Mouse (Mus musculus) ES-Bruce4 (cell line): Measurements from ENCODE around the gene Tgm1. TPM values are rescaled to one million over a fixed set of nuclear protein-coding genes. Genes with fewer than 3 reads are reported as not detected.

Source experiments
- H3K27ac ChIP-seq: 2 replicates; pipeline ENCODE4 v1.5.1; 2012; ENCODE audit warnings: low read length, inconsistent platforms; ENCODE audit not compliant: insufficient read depth
- H3K27me3 ChIP-seq: 2 replicates; pipeline ENCODE4 v1.6.1; 2012; ENCODE audit warnings: mild to moderate bottlenecking, low read length, inconsistent platforms; ENCODE audit not compliant: control insufficient read depth, poor library complexity, insufficient read depth, severe bottlenecking
- H3K36me3 ChIP-seq: 2 replicates; pipeline ENCODE4 v1.6.1; 2012; ENCODE audit warnings: inconsistent platforms, mild to moderate bottlenecking, low read length, moderate library complexity; ENCODE audit not compliant: control insufficient read depth, poor library complexity, insufficient read depth, severe bottlenecking
- H3K4me1 ChIP-seq: one replicate; pipeline ENCODE4 v1.8.1; 2011; ENCODE audit warnings: low read length; ENCODE audit not compliant: control insufficient read depth, insufficient read depth
- H3K4me3 ChIP-seq: 2 replicates; pipeline ENCODE4 v1.5.1; 2011; ENCODE audit warnings: low read depth, mild to moderate bottlenecking, low read length
- H3K9ac ChIP-seq: 2 replicates; pipeline ENCODE4 v1.6.1; 2012; ENCODE audit warnings: low read depth, mild to moderate bottlenecking, inconsistent platforms; ENCODE audit not compliant: poor library complexity, severe bottlenecking
- H3K9me3 ChIP-seq: replicated peaks from 2 replicates; pipeline ENCODE4 v1.6.1; 2012; ENCODE audit warnings: mild to moderate bottlenecking, low read length, inconsistent platforms; ENCODE audit not compliant: control insufficient read depth, poor library complexity, insufficient read depth, severe bottlenecking
- CTCF ChIP-seq: IDR thresholded peaks from one replicate; pipeline ENCODE4 v1.8.1; 2011; ENCODE audit warnings: low read depth, low read length
- EP300 ChIP-seq: IDR thresholded peaks from 2 replicates; pipeline ENCODE4 v1.6.1; 2011; ENCODE audit warnings: low read depth, low read length; ENCODE audit not compliant: insufficient read depth
- POLR2A ChIP-seq: IDR thresholded peaks from one replicate; pipeline ENCODE4 v1.8.1; 2011; ENCODE audit warnings: low read length; ENCODE audit not compliant: insufficient read depth
- polyA plus RNA-seq: library from polyadenylated mRNA; stranded (reverse); fragments of >200 nt; gene quantifications from 2 replicates; pipeline ENCODE4 v1.2.4, GENCODE M21; 2011; ENCODE audit warnings: low read depth; ENCODE audit not compliant: missing spikeins, insufficient read depth, insufficient read length

Gene Tgm1
- polyA plus RNA-seq, 1 experiment = 24.3 TPM

GRCm38 (mm10) chr14:55677615-55678014, 36.1 kb downstream of the Tgm1 start:
- Histone ChIP-seq H3K27me3 (no peaks in the 10 kb centered on the region), H3K4me3 (no peak overlapping the region), H3K9me3 (no peaks in the 10 kb centered on the region), H3K36me3 (peaks cover 46% of the 10 kb centered on the region), H3K27ac (no peak overlapping the region), H3K4me1 (no peaks in the 10 kb centered on the region), H3K9ac (no peak overlapping the region)
- TF ChIP-seq CTCF (no peak), EP300 (no peak), POLR2A (no peak)

- TF ChIP-seq EP300 (no peak), POLR2A (no peak), CTCF (no peak)
- Histone ChIP-seq H3K4me1 (no peaks in the 10 kb centered on the region), H3K9me3 (no peaks in the 10 kb centered on the region)
Observed at GRCm38 (mm10) chr14:55672741-55673060, 41.0 kb downstream of the Tgm1 start.

GRCm38 (mm10) chr14:55671833-55672740, 41.6 kb downstream of the Tgm1 start, which contains the start of the genes Gmpr2 and Nedd8:
Gene Gmpr2, plus strand, starts transcription at chr14:55671941.
Gene Nedd8, minus strand, starts transcription at chr14:55672124.
- TF ChIP-seq POLR2A (peak; percentile 41), EP300 (0 out of 2 replicates have a peak, but pooled peaks have one; percentile 30), CTCF (no peak)
- H3K36me3 ChIP-seq = peaks cover 33% of the 10 kb centered on the region
- no peaks in the 10 kb centered on the region for H3K27me3 ChIP-seq
- H3K9ac ChIP-seq = peak within 1 kb of the TSS; percentile 68
- no peaks in the 10 kb centered on the region for H3K4me1 ChIP-seq
- no peaks in the 10 kb centered on the region for H3K9me3 ChIP-seq
- peak within 1 kb of the TSS; percentile 74 for H3K27ac ChIP-seq
- peak within 1 kb of the TSS; percentile 89 for H3K4me3 ChIP-seq

More at GRCm38 (mm10) chr14:55672741-55673060, 41.0 kb downstream of the Tgm1 start:
- Histone ChIP-seq H3K4me3 (peak overlapping the region; percentile 58; the same call in 1 of the 2 replicates), H3K36me3 (peaks cover 37% of the 10 kb centered on the region), H3K27me3 (no peaks in the 10 kb centered on the region), H3K9ac (peak overlapping the region; percentile 68), H3K27ac (peak overlapping the region; percentile 74)

- Histone ChIP-seq H3K4me1 (no peaks in the 10 kb centered on the region), H3K36me3 (peaks cover 31% of the 10 kb centered on the region), H3K27me3 (no peaks in the 10 kb centered on the region), H3K4me3 (peak overlapping the region; percentile 89), H3K27ac (peak overlapping the region; percentile 31; the same call in 1 of the 2 replicates), H3K9ac (peak overlapping the region; percentile 55), H3K9me3 (no peaks in the 10 kb centered on the region)
- TF ChIP-seq POLR2A (no peak), CTCF (no peak), EP300 (no peak)
Observed at GRCm38 (mm10) chr14:55671486-55671832, 42.3 kb downstream of the Tgm1 start.

- Histone ChIP-seq H3K27me3 (no peaks in the 10 kb centered on the region), H3K9me3 (no peaks in the 10 kb centered on the region), H3K36me3 (peaks cover 22% of the 10 kb centered on the region), H3K9ac (no peak overlapping the region), H3K4me1 (no peaks in the 10 kb centered on the region), H3K4me3 (no peak overlapping the region), H3K27ac (no peak overlapping the region)
- TF ChIP-seq POLR2A = no peak
- TF ChIP-seq EP300 = no peak
- TF ChIP-seq CTCF = no peak
Observed at GRCm38 (mm10) chr14:55660636-55661035, 53.1 kb downstream of the Tgm1 start.

- no peaks in the 10 kb centered on the region for H3K27me3 ChIP-seq
- peak within 1 kb of the TSS; percentile 86 for H3K9ac ChIP-seq
- H3K36me3 ChIP-seq = peaks cover 22% of the 10 kb centered on the region
- H3K4me3 ChIP-seq = peak within 1 kb of the TSS; percentile 99
- no peak for TF ChIP-seq POLR2A
- TF ChIP-seq EP300 = no peak
- TF ChIP-seq CTCF = peak; percentile 51
- H3K4me1 ChIP-seq = no peaks in the 10 kb centered on the region
- H3K9me3 ChIP-seq = no peaks in the 10 kb centered on the region
- peak within 1 kb of the TSS; percentile 5; the same call in 1 of the 2 replicates for H3K27ac ChIP-seq
Observed at GRCm38 (mm10) chr14:55659960-55660573, 53.7 kb downstream of the Tgm1 start, which contains the start of gene Mdp1. Gene Mdp1, minus strand, starts transcription at chr14:55660508.
